Mouse (Mus musculus): ENCODE results near the gene Igtp.
"Not testable (repeated sequence)": the region's sequence is repeated elsewhere in the genome, so short reads cannot be mapped to it uniquely, and the experiment has no call there.

Gene Igtp

GRCm38 (mm10) chr11:58213673-58214342 is 14.5 kb downstream of the Igtp start:
- DNase-seq (ENCODE audit: inconsistent ontology term) = no peak

- DNase-seq (ENCODE audit: inconsistent ontology term) = peak; percentile 89
Measured at GRCm38 (mm10) chr11:58214391-58215048, 15.2 kb downstream of the Igtp start.

- DNase-seq (ENCODE audit: inconsistent ontology term) = not testable (repeated sequence)
Measured at GRCm38 (mm10) chr11:58215049-58215430, 15.7 kb downstream of the Igtp start.

- no peak for DNase-seq (ENCODE audit: inconsistent ontology term)
Measured at GRCm38 (mm10) chr11:58215814-58216213, 16.5 kb downstream of the Igtp start.

GRCm38 (mm10) chr11:58216823-58217222 is 17.5 kb downstream of the Igtp start:
- no peak for DNase-seq (ENCODE audit: inconsistent ontology term)

- peak; percentile 49 for DNase-seq (ENCODE audit: inconsistent ontology term)
Measured at GRCm38 (mm10) chr11:58223751-58224150, 24.4 kb downstream of the Igtp start.

- DNase-seq (ENCODE audit: inconsistent ontology term) = no peak
Measured at GRCm38 (mm10) chr11:58224313-58224712, 25.0 kb downstream of the Igtp start.

- not testable (repeated sequence) for DNase-seq (ENCODE audit: inconsistent ontology term)
Measured at GRCm38 (mm10) chr11:58224872-58225271, 25.5 kb downstream of the Igtp start.

GRCm38 (mm10) chr11:58225655-58226054 is 26.3 kb downstream of the Igtp start:
- peak; percentile 70 for DNase-seq (ENCODE audit: inconsistent ontology term)

GRCm38 (mm10) chr11:58226425-58226824 is 27.1 kb downstream of the Igtp start:
- no peak for DNase-seq (ENCODE audit: inconsistent ontology term)

- DNase-seq (ENCODE audit: inconsistent ontology term) = not testable (repeated sequence)
Measured at GRCm38 (mm10) chr11:58228021-58228420, 28.7 kb downstream of the Igtp start.

GRCm38 (mm10) chr11:58230396-58230910 is 31.1 kb downstream of the Igtp start:
- no peak for DNase-seq (ENCODE audit: inconsistent ontology term)

GRCm38 (mm10) chr11:58231156-58231555 is 31.8 kb downstream of the Igtp start:
- no peak for DNase-seq (ENCODE audit: inconsistent ontology term)

GRCm38 (mm10) chr11:58234551-58234950 is 35.2 kb downstream of the Igtp start:
- not testable (repeated sequence) for DNase-seq (ENCODE audit: inconsistent ontology term)

GRCm38 (mm10) chr11:58235152-58235551 is 35.8 kb downstream of the Igtp start:
- DNase-seq (ENCODE audit: inconsistent ontology term) = no peak

GRCm38 (mm10) chr11:58238840-58239791 is 39.8 kb downstream of the Igtp start:
- DNase-seq (ENCODE audit: inconsistent ontology term) = peak; percentile 75

GRCm38 (mm10) chr11:58247294-58247693 is 47.9 kb downstream of the Igtp start:
- DNase-seq (ENCODE audit: inconsistent ontology term) = no peak

GRCm38 (mm10) chr11:58249203-58249981 is 50.0 kb downstream of the Igtp start:
- no peak for DNase-seq (ENCODE audit: inconsistent ontology term)

- DNase-seq (ENCODE audit: inconsistent ontology term) = no peak
Measured at GRCm38 (mm10) chr11:58250550-58250949, 51.2 kb downstream of the Igtp start.

- no peak for DNase-seq (ENCODE audit: inconsistent ontology term)
Measured at GRCm38 (mm10) chr11:58254411-58254810, 55.1 kb downstream of the Igtp start.

Measured in Muller cell, postnatal 12 days (primary cell).